Mouse (Mus musculus) embryonic fibroblast, embryonic 13.5 days (primary cell): Measurements from ENCODE around the gene Vwa3b. TPM values are rescaled to one million over a fixed set of nuclear protein-coding genes. Genes with fewer than 3 reads are reported as not detected.

Experiments used
- H3K27ac ChIP-seq: 2 replicates; pipeline ENCODE4 v1.5.1; 2012; ENCODE audit warnings: low read length, control low read depth, inconsistent platforms; ENCODE audit not compliant: insufficient read depth
- H3K4me1 ChIP-seq: 2 replicates; pipeline ENCODE4 v1.6.1; 2011; ENCODE audit warnings: low read length; ENCODE audit not compliant: control insufficient read depth, insufficient read depth
- H3K4me3 ChIP-seq: 2 replicates; pipeline ENCODE4 v1.5.1; 2011; ENCODE audit warnings: mild to moderate bottlenecking, control low read depth, low read length; ENCODE audit not compliant: insufficient read depth
- CTCF ChIP-seq: IDR thresholded peaks from 2 replicates; pipeline ENCODE4 v1.5.1; 2011; ENCODE audit warnings: mild to moderate bottlenecking, control low read depth, low read length, moderate library complexity, borderline replicate concordance; ENCODE audit not compliant: insufficient read depth
- POLR2A ChIP-seq: IDR thresholded peaks from 2 replicates; pipeline ENCODE4 v1.6.1; 2011; ENCODE audit warnings: low read depth, mild to moderate bottlenecking, control low read depth, low read length, moderate library complexity
- polyA plus RNA-seq: library from polyadenylated mRNA; stranded (reverse); fragments of >200 nt; gene quantifications from 2 replicates; pipeline ENCODE4 v1.2.4, GENCODE M21; 2011; ENCODE audit warnings: low read depth; ENCODE audit not compliant: missing spikeins, insufficient read length

Vwa3b gene
- polyA plus RNA-seq, 1 experiment: 0.39 TPM

DNA sequence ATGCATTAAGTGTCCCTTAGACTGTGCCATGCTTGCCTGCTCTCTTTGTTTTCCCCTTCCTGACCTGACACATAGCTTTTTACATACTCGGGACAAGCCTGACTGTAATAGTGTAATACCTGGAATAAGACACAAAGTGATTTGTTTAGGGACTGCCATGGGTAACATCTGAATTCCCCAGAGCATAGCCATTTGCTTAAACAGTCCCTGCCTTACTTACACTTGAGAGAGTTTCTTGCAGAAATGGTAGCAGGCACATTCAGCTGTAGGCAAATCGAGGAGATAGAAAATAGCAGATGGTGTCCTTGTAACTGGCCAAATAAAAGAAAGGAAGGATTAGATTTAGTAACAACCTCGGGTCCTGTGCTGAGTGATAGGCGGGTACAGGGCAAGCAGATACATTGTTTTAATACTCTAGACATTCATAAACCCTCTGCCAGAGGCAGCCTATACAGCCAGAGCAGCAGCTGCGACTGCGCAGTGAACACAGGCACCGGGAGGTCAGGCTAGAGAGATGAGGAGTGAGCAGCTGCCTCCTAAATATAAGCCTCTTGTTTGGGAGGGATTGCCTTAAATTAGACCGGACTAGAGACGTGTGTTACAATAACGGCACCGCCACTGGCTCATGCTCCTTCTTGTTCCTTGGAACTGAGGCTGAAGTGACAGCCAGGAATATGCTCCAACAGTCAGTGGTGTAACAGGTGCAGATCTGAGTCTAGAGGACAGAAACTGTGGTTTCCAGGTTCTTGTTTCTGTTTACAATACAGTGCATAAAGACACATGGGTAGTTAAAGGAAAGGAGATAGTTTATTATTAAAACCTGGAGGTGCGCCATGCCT is 55.2 kb downstream of the Vwa3b start:
- H3K27ac ChIP-seq: no peak overlapping the region
- no peaks in the 10 kb centered on the region for H3K4me1 ChIP-seq
- TF ChIP-seq POLR2A (no peak), CTCF (no peak)
- H3K4me3 ChIP-seq: no peak overlapping the region

- Histone ChIP-seq H3K4me3 (no peak overlapping the region), H3K4me1 (no peaks in the 10 kb centered on the region), H3K27ac (no peak overlapping the region)
- TF ChIP-seq POLR2A: no peak
- no peak for TF ChIP-seq CTCF
Measured at GRCm38 (mm10) chr1:37082215-37082464, 55.7 kb downstream of the Vwa3b start.

- Histone ChIP-seq H3K4me3 (no peak overlapping the region), H3K27ac (no peak overlapping the region), H3K4me1 (no peaks in the 10 kb centered on the region)
- TF ChIP-seq POLR2A (no peak), CTCF (no peak)
Measured at GRCm38 (mm10) chr1:37084075-37084474, 57.7 kb downstream of the Vwa3b start.

DNA sequence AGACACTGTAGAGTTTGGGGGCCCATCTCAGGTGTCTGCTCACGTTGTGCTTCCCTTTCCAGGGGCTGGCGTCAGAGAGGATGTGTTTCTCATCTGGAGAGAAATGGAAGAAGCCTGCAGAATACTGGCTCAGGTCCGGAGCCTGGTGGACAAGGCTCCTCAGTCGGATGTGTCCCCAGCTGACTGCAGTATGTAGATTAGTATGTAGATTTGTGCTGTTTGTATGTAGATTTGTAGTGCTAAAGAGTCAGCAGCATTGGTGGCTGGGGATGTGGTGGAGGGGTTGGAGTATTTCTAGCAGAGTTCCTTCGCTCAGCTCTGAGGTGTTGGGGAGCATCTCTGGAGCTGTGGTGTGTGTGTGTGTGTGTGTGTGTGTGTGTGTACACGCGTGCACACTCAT is 58.8 kb downstream of the Vwa3b start:
- Histone ChIP-seq H3K4me1 (no peaks in the 10 kb centered on the region), H3K4me3 (no peak overlapping the region), H3K27ac (no peak overlapping the region)
- no peak for TF ChIP-seq CTCF
- TF ChIP-seq POLR2A: no peak

- H3K27ac ChIP-seq: no peak overlapping the region
- no peak overlapping the region for H3K4me3 ChIP-seq
- no peaks in the 10 kb centered on the region for H3K4me1 ChIP-seq
- TF ChIP-seq POLR2A (no peak), CTCF (no peak)
Measured at GRCm38 (mm10) chr1:37089191-37089590, 62.8 kb downstream of the Vwa3b start.

DNA sequence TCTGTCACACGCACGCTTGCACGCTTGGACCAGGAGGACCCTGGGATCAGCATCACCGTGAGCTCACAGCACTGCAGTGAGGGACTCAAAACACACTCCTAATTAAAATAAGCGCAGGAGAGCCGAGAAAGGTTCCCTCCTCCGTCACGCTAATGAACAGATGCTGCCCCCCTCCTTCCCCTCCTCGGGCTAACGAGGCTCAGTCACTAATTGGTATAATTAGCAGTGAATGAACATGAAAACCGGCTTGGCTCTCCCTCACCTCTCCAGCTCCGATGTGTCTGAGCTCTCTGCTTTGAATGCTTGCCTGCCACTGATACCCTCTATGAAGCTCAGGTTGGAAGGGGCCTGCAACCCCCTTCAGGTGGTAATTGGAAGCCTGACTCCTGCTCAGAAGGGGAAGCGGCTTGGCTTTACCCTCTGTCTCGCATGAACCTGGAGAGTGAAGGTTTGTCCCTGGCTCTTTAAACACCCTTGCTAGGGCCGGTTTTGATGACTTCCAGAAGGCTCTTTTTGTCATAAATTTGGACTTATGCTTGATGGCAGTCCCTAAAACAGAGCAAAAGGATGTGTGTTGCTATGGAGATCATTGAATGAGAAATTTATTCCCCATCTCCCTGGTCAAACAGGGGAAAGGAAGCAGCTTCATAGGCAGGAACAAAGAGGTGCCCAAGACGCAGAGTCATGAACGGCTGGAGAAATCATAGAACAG is 71.1 kb downstream of the Vwa3b start:
- Histone ChIP-seq H3K4me3 (no peak overlapping the region), H3K4me1 (no peaks in the 10 kb centered on the region), H3K27ac (no peak overlapping the region)
- TF ChIP-seq CTCF: no peak
- TF ChIP-seq POLR2A: no peak

GRCm38 (mm10) chr1:37098094-37098555 is 71.7 kb downstream of the Vwa3b start:
- no peak for TF ChIP-seq POLR2A
- H3K4me3 ChIP-seq: no peak overlapping the region
- no peak overlapping the region for H3K27ac ChIP-seq
- no peaks in the 10 kb centered on the region for H3K4me1 ChIP-seq

GRCm38 (mm10) chr1:37100361-37100760 is 74.0 kb downstream of the Vwa3b start:
- no peak overlapping the region for H3K27ac ChIP-seq
- TF ChIP-seq POLR2A (no peak), CTCF (no peak)
- no peaks in the 10 kb centered on the region for H3K4me1 ChIP-seq
- H3K4me3 ChIP-seq: no peak overlapping the region

GRCm38 (mm10) chr1:37101016-37101415 is 74.6 kb downstream of the Vwa3b start:
- Histone ChIP-seq H3K27ac (no peak overlapping the region), H3K4me1 (no peaks in the 10 kb centered on the region), H3K4me3 (no peak overlapping the region)
- no peak for TF ChIP-seq POLR2A
- TF ChIP-seq CTCF: no peak

- no peak overlapping the region for H3K4me3 ChIP-seq
- H3K27ac ChIP-seq: no peak overlapping the region
- TF ChIP-seq CTCF: no peak
- no peak for TF ChIP-seq POLR2A
- no peaks in the 10 kb centered on the region for H3K4me1 ChIP-seq
Measured at GRCm38 (mm10) chr1:37101717-37102116, 75.3 kb downstream of the Vwa3b start.
